Mouse (Mus musculus): Measurements from ENCODE around the gene Tmem54.
A peak's percentile ranks its signal among the peaks of the same experiment; 100 is the strongest.

Gene Tmem54

DNA sequence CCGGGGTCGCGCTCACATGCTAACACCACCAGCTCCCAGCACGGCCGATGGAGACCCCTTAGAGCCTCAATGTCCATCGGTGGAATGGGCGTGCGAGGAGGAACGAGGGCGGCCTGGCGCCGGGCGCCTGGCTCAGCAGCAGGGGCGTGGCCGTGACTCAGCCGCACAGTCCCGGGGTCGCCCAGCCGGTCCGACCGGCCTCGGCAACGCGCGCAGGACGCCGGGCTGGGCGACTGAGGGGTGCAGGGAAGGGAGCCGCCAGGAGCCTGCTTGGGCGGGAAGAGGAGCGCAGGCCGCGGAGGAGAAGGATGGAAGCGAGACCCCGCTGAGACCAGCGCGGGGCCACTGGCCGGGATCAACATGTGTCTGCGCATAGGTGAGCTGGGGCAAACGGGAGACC lies at the start of gene Tmem54:
Gene Tmem54 (plus strand): TSS at position 193 of the 400 bp plus-strand sequence.
- peak; percentile 55 for DNase-seq

DNA sequence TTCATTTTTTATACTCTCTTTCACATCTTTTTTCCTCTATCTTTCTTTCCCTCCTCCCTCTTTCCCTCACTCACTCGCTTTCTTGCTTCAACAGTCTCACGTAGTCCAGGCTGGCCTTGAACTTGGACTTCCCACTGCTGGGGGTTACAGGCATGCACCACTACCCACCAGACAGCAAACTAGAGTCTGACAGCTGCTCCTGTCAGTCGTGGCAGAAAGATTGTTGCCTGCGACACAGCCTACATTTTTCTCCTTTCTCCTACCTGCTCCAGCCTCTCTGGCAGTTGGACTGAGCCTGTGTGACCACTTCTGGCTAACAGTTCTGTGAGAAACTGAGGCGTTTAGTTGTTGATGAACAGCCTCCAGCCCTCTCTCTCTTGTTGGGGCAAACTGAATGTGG lies 49.8 kb upstream of the Tmem54 start:
- no peak for DNase-seq

- DNase-seq, result peak; percentile 99
Observed at GRCm38 (mm10) chr4:129057533-129058206, 47.7 kb upstream of the Tmem54 start.

DNA sequence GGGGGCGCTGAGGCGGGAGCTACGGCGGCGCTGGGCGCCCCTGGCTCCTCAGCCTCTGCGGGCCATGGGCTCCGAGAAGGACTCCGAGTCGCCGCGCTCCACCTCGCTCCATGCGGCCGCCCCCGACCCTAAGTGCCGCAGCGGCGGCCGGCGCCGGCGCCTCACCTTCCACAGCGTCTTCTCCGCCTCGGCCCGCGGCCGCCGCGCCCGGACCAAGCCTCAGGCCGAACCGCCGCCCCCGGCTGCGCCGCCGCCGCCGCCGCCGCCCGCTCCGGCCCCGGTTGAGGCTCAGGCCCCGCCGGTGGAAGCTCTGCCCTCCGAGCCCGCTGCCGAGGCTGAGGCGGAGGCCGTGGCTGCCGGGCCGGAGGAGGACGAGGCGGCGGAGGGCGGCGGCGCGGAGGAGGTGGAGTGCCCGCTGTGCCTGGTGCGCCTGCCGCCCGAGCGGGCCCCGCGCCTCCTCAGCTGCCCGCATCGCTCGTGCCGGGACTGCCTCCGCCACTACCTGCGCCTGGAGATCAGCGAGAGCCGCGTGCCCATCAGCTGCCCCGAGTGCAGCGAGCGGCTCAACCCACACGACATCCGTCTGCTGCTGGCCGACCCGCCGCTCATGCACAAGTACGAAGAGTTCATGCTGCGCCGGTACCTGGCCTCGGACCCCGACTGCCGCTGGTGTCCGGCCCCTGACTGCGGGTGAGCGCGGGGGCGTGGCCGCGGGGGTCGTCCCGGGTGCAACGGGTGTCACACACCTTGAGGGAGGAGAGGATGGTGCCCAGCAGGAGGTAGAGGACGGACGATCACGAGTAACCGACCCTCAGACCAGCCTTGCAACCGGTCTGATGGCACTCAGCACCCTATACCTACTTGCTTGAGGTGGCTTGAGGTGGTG lies 46.9 kb upstream of the Tmem54 start, which contains the start of gene Rnf19b:
Gene Rnf19b (plus strand): TSS at position 65 of the 886 bp plus-strand sequence.
- peak; percentile 66 for DNase-seq

- peak; percentile 38 for DNase-seq
Observed at GRCm38 (mm10) chr4:129059125-129059551, 46.2 kb upstream of the Tmem54 start.

DNA sequence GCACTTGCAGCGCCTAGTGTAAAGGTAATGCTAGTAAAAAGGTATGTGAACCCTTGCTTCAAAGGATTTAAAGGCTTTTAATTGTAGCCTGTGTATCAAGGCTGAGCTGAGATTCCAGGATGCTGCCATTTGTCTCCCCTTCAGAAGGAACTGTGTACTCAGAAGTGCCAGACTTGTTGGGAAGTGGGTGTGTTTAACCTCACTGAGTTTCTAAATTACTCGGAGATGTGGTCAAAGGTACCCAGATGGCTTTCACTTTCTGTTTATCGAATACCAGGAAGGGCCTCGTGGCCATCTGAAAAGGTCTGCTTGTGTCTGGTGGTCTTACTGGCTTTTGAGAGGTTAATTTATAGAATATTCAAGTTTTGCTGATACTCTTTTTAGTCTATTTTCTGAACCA lies 45.4 kb upstream of the Tmem54 start:
- no peak for DNase-seq

- DNase-seq, result no peak
Observed at GRCm38 (mm10) chr4:129061486-129061885, 43.9 kb upstream of the Tmem54 start.

DNA sequence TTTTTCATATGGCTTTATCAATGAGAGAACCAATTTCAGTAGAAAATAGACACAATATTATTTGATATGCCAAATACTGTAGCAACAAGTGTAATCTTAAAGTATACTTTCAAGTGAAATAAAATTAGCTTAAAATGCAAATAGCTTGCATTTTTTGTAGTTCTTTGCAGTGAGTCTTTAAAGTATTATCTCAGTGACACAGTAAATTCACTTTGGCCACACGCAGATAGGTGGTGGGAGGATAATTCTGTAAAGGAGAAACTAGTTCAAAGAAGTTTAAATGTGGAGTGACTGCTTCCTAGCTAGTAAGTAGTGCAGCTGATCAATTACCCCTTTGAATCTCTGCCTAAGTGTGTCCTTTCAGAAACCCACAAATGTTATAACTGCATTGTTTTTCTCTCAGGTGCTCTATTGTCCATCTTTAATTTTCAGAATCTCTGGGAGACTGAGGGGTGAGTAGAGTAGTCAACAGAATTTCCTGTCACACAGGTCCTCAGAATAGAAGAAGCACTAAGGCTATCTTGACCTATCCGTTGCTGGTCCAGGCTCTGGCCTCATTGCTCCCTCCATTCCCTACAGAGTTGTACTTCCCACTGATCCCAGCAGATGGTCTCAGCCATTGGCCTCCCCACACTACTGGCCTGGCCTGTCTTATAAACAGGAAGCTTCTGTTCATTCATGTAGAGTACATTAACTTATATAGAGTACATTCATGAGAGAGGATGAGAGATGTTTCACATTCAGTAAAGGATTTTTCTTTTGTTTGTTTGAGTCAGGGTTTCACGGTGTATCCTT lies 42.9 kb upstream of the Tmem54 start:
- no peak for DNase-seq

GRCm38 (mm10) chr4:129065688-129066236 lies 39.6 kb upstream of the Tmem54 start:
- no peak for DNase-seq

- no peak for DNase-seq
Observed at GRCm38 (mm10) chr4:129067638-129068415, 37.5 kb upstream of the Tmem54 start.

GRCm38 (mm10) chr4:129068848-129069247 lies 36.5 kb upstream of the Tmem54 start:
- DNase-seq, result no peak

GRCm38 (mm10) chr4:129079126-129079525 lies 26.2 kb upstream of the Tmem54 start:
- DNase-seq, result no peak

DNA sequence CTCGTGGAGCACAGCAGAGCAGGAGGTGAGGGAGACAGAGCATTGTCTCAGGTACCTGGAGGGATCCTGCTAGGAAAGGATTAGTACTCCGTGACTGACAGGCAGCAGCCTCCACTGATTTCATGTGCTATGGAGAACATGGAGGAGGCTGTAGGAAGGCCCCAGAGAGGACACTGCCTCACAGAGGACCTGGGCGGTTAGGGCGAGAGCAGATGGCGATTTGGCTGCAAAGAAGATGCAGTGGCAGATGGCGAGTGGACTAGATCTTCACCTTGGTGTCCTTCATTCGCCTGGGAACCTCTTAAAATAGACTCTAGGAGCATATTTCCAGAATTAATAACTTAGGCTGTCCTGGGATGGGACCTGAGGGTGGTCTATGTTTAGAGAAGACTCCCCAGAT lies 24.3 kb upstream of the Tmem54 start:
- DNase-seq, result no peak

DNA sequence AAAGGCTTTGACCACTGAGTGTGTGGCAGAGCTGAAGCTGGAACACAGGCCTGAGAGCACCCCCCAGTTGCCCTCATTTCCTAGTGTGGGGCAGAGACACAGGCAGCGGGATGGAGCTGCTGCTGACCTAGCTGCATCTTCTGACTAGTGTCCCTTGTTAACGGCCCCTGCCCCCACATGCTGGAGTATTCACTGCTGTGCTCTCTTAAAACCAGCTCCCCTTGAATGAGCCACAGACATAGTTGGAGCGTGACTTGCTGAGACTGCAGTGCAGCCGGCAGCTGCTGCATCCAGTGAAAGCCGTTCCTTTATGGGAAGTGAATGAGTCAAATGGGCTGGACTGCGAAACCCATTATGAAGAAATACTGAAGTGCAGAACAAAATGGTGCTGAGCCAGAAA lies 23.8 kb upstream of the Tmem54 start:
- peak; percentile 46 for DNase-seq

DNA sequence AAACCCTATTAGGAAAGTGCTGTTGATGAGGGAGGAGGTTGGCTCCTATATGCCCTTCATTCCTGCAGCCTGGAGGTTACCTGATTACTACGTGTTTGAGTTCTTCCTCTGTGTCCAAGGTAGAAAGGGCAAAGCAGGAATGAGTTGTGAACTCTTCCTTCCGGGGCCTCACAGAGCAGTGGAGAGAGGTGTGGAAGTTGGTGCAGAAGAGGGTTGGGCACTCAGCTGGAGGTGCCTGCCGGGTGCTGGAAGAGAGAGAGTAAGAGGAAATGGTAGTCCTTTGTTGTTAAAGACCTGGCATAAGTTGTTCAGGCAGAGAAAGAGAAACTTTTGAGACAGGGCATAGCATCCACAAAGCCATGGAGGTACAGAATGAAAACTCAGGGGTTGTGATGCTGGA lies 23.4 kb upstream of the Tmem54 start:
- no peak for DNase-seq

GRCm38 (mm10) chr4:129082379-129083115 lies 22.8 kb upstream of the Tmem54 start:
- peak; percentile 82 for DNase-seq

DNA sequence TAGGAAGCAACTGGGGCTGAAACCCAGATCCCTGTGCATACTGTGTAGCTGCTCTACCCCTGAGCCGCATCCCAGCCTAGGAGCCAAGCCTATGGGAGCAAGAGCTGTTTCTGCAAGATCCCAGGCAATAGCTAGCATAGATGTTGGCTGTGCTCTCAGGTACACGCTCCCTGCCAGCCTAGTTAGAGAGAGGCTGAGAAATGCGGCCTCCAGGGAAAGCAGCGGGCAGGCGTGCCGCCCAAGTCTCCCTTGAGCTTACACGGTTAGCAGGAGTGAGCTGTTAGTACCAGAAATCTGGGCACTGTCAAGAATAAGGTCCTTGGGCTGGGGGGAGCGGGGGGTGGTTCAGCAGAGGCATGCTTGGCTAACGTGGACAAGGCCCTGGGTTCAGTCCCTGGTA lies 20.5 kb upstream of the Tmem54 start:
- DNase-seq, result no peak

GRCm38 (mm10) chr4:129086078-129086477 lies 19.3 kb upstream of the Tmem54 start:
- DNase-seq, result peak; percentile 85

GRCm38 (mm10) chr4:129087850-129088249 lies 17.5 kb upstream of the Tmem54 start:
- DNase-seq, result no peak

DNA sequence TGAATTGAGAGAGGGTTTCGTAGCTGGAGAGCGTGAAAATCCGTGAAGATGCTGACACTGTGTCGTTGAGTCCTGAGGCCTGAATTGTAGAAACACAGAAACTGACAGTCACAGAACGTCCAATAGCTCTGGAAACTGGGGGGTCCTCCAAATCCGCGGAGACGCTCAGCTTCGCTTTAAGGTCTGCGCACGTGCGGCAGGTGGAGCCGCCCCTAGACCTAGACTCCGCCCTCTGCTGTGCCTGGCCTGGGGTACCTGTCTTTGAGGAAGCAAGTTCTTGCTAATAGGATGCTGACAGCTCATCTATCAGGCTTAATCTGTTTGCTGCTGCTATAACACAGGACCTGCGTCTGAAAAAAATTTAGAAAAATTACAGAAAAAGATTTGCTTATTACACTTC lies 10.1 kb upstream of the Tmem54 start:
- DNase-seq, result no peak

- DNase-seq, result no peak
Observed at GRCm38 (mm10) chr4:129097006-129097405, 8.3 kb upstream of the Tmem54 start.
